ENCODE assay signal across 18 mouse cellular contexts in the genomic region with DNA sequence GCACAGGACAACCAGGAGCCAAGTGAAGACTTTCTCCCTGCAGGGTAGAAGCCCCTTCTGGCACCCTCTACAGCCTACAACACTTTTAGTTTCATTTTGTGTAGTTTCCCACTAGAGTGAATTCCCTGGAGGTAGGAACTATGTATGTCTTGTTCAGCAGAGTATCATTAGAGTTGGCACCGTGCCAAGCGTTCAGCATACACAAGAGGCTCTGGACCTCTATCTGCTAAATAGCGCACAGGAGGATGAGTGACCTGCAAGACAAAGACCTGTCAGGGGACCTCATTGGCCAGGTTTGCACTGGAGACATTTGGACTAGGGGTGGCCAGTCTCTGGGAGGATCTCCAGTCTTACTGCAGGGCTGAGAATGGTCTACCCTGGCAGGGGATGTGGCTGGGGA. TPM values are rescaled to one million over a fixed set of nuclear protein-coding genes. Genes with fewer than 3 reads are reported as not detected.
DNase-seq lines count a peak whose midpoint lies in the region; ATAC-seq and TF ChIP-seq lines count a peak whose summit lies in the region.
"Had no signal": no experiment of that assay in that cellular context is flagged by ENCODE, and none has a peak within 500 bp of the region (broad histone marks: within the 10 kb centered on the region; RNA-seq: fewer than 3 reads in every experiment).

No protein-coding gene starts in this region.

- H3K27ac ChIP-seq in hindbrain, embryonic 12.5 days: peak overlapping the region; percentile 30; the same call in 1 of the 2 replicates
- H3K27ac ChIP-seq in hindbrain, embryonic 10.5 days: no peak overlapping the region
- no peak overlapping the region for H3K27ac ChIP-seq in midbrain, embryonic 11.5 days (ENCODE audit: low read depth, low read length)
- no peak overlapping the region for H3K27ac ChIP-seq in midbrain, embryonic 10.5 days (replicated peaks)
- H3K27ac ChIP-seq in small intestine, adult 2 months (ENCODE audit: insufficient read depth, low read depth, low read length): 0 out of 2 replicates have a peak overlapping the region, but pooled peaks have one; percentile 50
- H3K27ac ChIP-seq: embryonic facial prominence, embryonic 12.5 days; midbrain, embryonic 12.5 days had no signal

- peak; percentile 14; the same call in 1 of the 2 replicates for TF ChIP-seq CTCF in small intestine, adult 2 months (IDR thresholded peaks at IDR 0.05; ENCODE audit: extremely low read depth, insufficient read length, insufficient replicate concordance, low read depth, low read length)

- no peaks in the 10 kb centered on the region for H3K27me3 ChIP-seq in hindbrain, embryonic 12.5 days
- no peaks in the 10 kb centered on the region for H3K27me3 ChIP-seq in hindbrain, embryonic 10.5 days (ENCODE audit: insufficient read depth, poor library complexity, severe bottlenecking)
- no peaks in the 10 kb centered on the region for H3K27me3 ChIP-seq in midbrain, embryonic 11.5 days (ENCODE audit: control insufficient read depth, insufficient read depth, low read length)
- H3K27me3 ChIP-seq in midbrain, embryonic 10.5 days (ENCODE audit: low read depth, poor library complexity, severe bottlenecking): no peaks in the 10 kb centered on the region
- no peaks in the 10 kb centered on the region for H3K27me3 ChIP-seq in small intestine, adult 2 months (ENCODE audit: control insufficient read depth, insufficient read depth, low read length)
- H3K27me3 ChIP-seq: embryonic facial prominence, embryonic 12.5 days; midbrain, embryonic 12.5 days had no signal

- DNase-seq in hindbrain, embryonic 10.5 days (ENCODE audit: low spot score): no peak
- DNase-seq in midbrain, embryonic 11.5 days (ENCODE audit: low spot score, missing footprints): peak; percentile 64
- no peak for DNase-seq in midbrain, embryonic 10.5 days (ENCODE audit: low spot score)
- DNase-seq in Muller cell, postnatal 12 days (ENCODE audit: inconsistent ontology term): no peak
- DNase-seq in adipocyte (ENCODE audit: low spot score): no peak
- DNase-seq: adrenal gland, adult 8-10 months; cerebellum, adult 2 months; heart, postnatal 14 days; kidney, postnatal 14 days; thymus, postnatal 14 days had no signal

- no peak for TF ChIP-seq POLR2A in small intestine, adult 2 months (IDR thresholded peaks at IDR 0.05; ENCODE audit: low read depth, low read length)

- peaks cover 14% of the 10 kb centered on the region for H3K4me1 ChIP-seq in hindbrain, embryonic 12.5 days
- peaks cover 29% of the 10 kb centered on the region for H3K4me1 ChIP-seq in hindbrain, embryonic 10.5 days (replicated peaks)
- H3K4me1 ChIP-seq in midbrain, embryonic 11.5 days (ENCODE audit: control insufficient read depth, insufficient read depth, low read length): peaks cover 3% of the 10 kb centered on the region; the same call in 1 of the 2 replicates
- H3K4me1 ChIP-seq in midbrain, embryonic 10.5 days: peaks cover 22% of the 10 kb centered on the region
- H3K4me1 ChIP-seq in small intestine, adult 2 months (ENCODE audit: control insufficient read depth, insufficient read depth, insufficient read length, low read length): peaks cover 19% of the 10 kb centered on the region

- H3K9ac ChIP-seq in hindbrain, embryonic 12.5 days: no peak overlapping the region
- no peak overlapping the region for H3K9ac ChIP-seq in midbrain, embryonic 11.5 days (ENCODE audit: low read length)
- H3K9ac ChIP-seq: embryonic facial prominence, embryonic 12.5 days; midbrain, embryonic 12.5 days had no signal

- ATAC-seq in hindbrain, embryonic 12.5 days (ENCODE audit: low FRiP score): no peak; the same call in 1 of the 2 replicates
- ATAC-seq in midbrain, embryonic 11.5 days (ENCODE audit: low FRiP score): no peak
- 0 out of 2 replicates have a peak, but pooled peaks have one; percentile 18 for ATAC-seq in erythroid progenitor cell, adult 5-6 weeks (replicated peaks; ENCODE audit: low FRiP score, poor library complexity, severe bottlenecking)

- H3K4me3 ChIP-seq in hindbrain, embryonic 12.5 days: no peak overlapping the region
- H3K4me3 ChIP-seq in hindbrain, embryonic 10.5 days: no peak overlapping the region
- H3K4me3 ChIP-seq in midbrain, embryonic 11.5 days (ENCODE audit: low read depth, low read length): no peak overlapping the region
- H3K4me3 ChIP-seq in midbrain, embryonic 10.5 days: no peak overlapping the region
- no peak overlapping the region for H3K4me3 ChIP-seq in small intestine, adult 2 months (ENCODE audit: low read depth, low read length)
- H3K4me3 ChIP-seq: embryonic facial prominence, embryonic 12.5 days; midbrain, embryonic 12.5 days had no signal

- H3K4me2 ChIP-seq in hindbrain, embryonic 12.5 days (replicated peaks): no peak overlapping the region
- H3K4me2 ChIP-seq in midbrain, embryonic 11.5 days: no peak overlapping the region
- H3K4me2 ChIP-seq: embryonic facial prominence, embryonic 12.5 days; midbrain, embryonic 12.5 days had no signal

- no peaks in the 10 kb centered on the region for H3K9me3 ChIP-seq in hindbrain, embryonic 12.5 days (replicated peaks)
- H3K9me3 ChIP-seq in hindbrain, embryonic 10.5 days: no peaks in the 10 kb centered on the region
- no peaks in the 10 kb centered on the region for H3K9me3 ChIP-seq in midbrain, embryonic 11.5 days (ENCODE audit: control insufficient read depth, low read length)
- H3K9me3 ChIP-seq in midbrain, embryonic 10.5 days (replicated peaks): no peaks in the 10 kb centered on the region
- H3K9me3 ChIP-seq: embryonic facial prominence, embryonic 12.5 days; midbrain, embryonic 12.5 days had no signal

- H3K36me3 ChIP-seq in hindbrain, embryonic 12.5 days: peaks cover 29% of the 10 kb centered on the region
- H3K36me3 ChIP-seq in hindbrain, embryonic 10.5 days: peaks cover 29% of the 10 kb centered on the region
- peaks cover 3% of the 10 kb centered on the region; the same call in 1 of the 2 replicates for H3K36me3 ChIP-seq in midbrain, embryonic 11.5 days (ENCODE audit: control insufficient read depth, insufficient read depth, low read length)
- peaks cover 29% of the 10 kb centered on the region for H3K36me3 ChIP-seq in midbrain, embryonic 10.5 days
- peaks cover 23% of the 10 kb centered on the region for H3K36me3 ChIP-seq in small intestine, adult 2 months (ENCODE audit: control insufficient read depth, insufficient read depth, low read length)

- WGBS in hindbrain, embryonic 12.5 days: 84% methylated on average over 3 of the region's 3 CpGs
- 91% methylated on average over 3 of the region's 3 CpGs for WGBS in hindbrain, embryonic 10.5 days
- WGBS in midbrain, embryonic 11.5 days: 93% methylated on average over 3 of the region's 3 CpGs
- 91% methylated on average over 3 of the region's 3 CpGs for WGBS in midbrain, embryonic 10.5 days
- 24% methylated on average over 3 of the region's 3 CpGs for WGBS in small intestine, adult 2 months

RNA-seq across cellular contexts. Expression of a gene that starts 16.3 kb away (rescaled TPM):
- 27.5 and 29.5 TPM in 2 replicates for polyA plus RNA-seq in hindbrain, embryonic 12.5 days (2016; fragmentation: Nextera tagmentation; extraction: Ambion mirVana)
- 32.5 and 36.0 TPM in 2 replicates for polyA plus RNA-seq in hindbrain, embryonic 10.5 days (2016; fragmentation: Nextera tagmentation; extraction: Ambion mirVana)
- polyA plus RNA-seq in midbrain, embryonic 11.5 days (2014; fragmentation: Nextera tagmentation; extraction: Ambion mirVana): 25.5 TPM in 2 replicates
- 31.4 and 33.8 TPM in 2 replicates for polyA plus RNA-seq in midbrain, embryonic 10.5 days (2016; fragmentation: Nextera tagmentation; extraction: Ambion mirVana)
- 35.6 and 71.4 TPM in 2 replicates for total RNA-seq in erythroid progenitor cell, adult 5-6 weeks (2015; ENCODE audit: low replicate concordance)
- total RNA-seq in erythroid progenitor cell, adult 5-6 weeks (2017; ENCODE audit: low replicate concordance): 54.4 and 71.9 TPM in 2 replicates
- 6.2 and 13.3 TPM in 2 replicates for polyA plus RNA-seq in small intestine, adult 2 months (2012; rRNA removed)

RNA-seq across cellular contexts. Expression of a gene that starts 19.1 kb away (rescaled TPM):
- polyA plus RNA-seq in hindbrain, embryonic 12.5 days (2016; fragmentation: Nextera tagmentation; extraction: Ambion mirVana): 177 and 179 TPM in 2 replicates
- 289 and 330 TPM in 2 replicates for polyA plus RNA-seq in hindbrain, embryonic 10.5 days (2016; fragmentation: Nextera tagmentation; extraction: Ambion mirVana)
- 175 and 194 TPM in 2 replicates for polyA plus RNA-seq in midbrain, embryonic 11.5 days (2014; fragmentation: Nextera tagmentation; extraction: Ambion mirVana)
- polyA plus RNA-seq in midbrain, embryonic 10.5 days (2016; fragmentation: Nextera tagmentation; extraction: Ambion mirVana): 270 and 341 TPM in 2 replicates
- 360 and 366 TPM in 2 replicates for total RNA-seq in erythroid progenitor cell, adult 5-6 weeks (2015; ENCODE audit: low replicate concordance)
- total RNA-seq in erythroid progenitor cell, adult 5-6 weeks (2017; ENCODE audit: low replicate concordance): 181 and 222 TPM in 2 replicates
- polyA plus RNA-seq in small intestine, adult 2 months (2012; rRNA removed): 49.9 and 54.9 TPM in 2 replicates

RNA-seq across cellular contexts. Expression of a gene that starts 48.6 kb away (rescaled TPM):
- 0.14 and 0.65 TPM in 2 replicates for polyA plus RNA-seq in hindbrain, embryonic 12.5 days (2016; fragmentation: Nextera tagmentation; extraction: Ambion mirVana)
- 0.67 TPM in 1 of 2 replicates, not detected in the other for polyA plus RNA-seq in hindbrain, embryonic 10.5 days (2016; fragmentation: Nextera tagmentation; extraction: Ambion mirVana)
- polyA plus RNA-seq in midbrain, embryonic 11.5 days (2014; fragmentation: Nextera tagmentation; extraction: Ambion mirVana): 0.18 and 0.41 TPM in 2 replicates
- polyA plus RNA-seq in midbrain, embryonic 10.5 days (2016; fragmentation: Nextera tagmentation; extraction: Ambion mirVana): 0.21 and 0.33 TPM in 2 replicates
- total RNA-seq in erythroid progenitor cell, adult 5-6 weeks (2015; ENCODE audit: low replicate concordance): not detected in 2 replicates
- not detected in 2 replicates for total RNA-seq in erythroid progenitor cell, adult 5-6 weeks (2017; ENCODE audit: low replicate concordance)
- 0.08 TPM in 1 of 2 replicates, not detected in the other for polyA plus RNA-seq in small intestine, adult 2 months (2012; rRNA removed)
- total RNA-seq: G1E; heart, postnatal 14 days; left cerebral cortex, postnatal 10 days; neutrophil, adult 5-6 weeks had no signal
- polyA plus RNA-seq: G1E had no signal

RNA-seq across cellular contexts. Expression of a gene that starts 49.4 kb away (rescaled TPM):
- polyA plus RNA-seq in hindbrain, embryonic 12.5 days (2016; fragmentation: Nextera tagmentation; extraction: Ambion mirVana): 0.28 and 0.34 TPM in 2 replicates
- 0.24 and 0.54 TPM in 2 replicates for polyA plus RNA-seq in hindbrain, embryonic 10.5 days (2016; fragmentation: Nextera tagmentation; extraction: Ambion mirVana)
- 0.07 and 0.30 TPM in 2 replicates for polyA plus RNA-seq in midbrain, embryonic 11.5 days (2014; fragmentation: Nextera tagmentation; extraction: Ambion mirVana)
- polyA plus RNA-seq in midbrain, embryonic 10.5 days (2016; fragmentation: Nextera tagmentation; extraction: Ambion mirVana): 0.15 and 0.20 TPM in 2 replicates
- 1.4 TPM in 1 of 2 replicates, not detected in the other for total RNA-seq in erythroid progenitor cell, adult 5-6 weeks (2015; ENCODE audit: low replicate concordance)
- not detected in 2 replicates for total RNA-seq in erythroid progenitor cell, adult 5-6 weeks (2017; ENCODE audit: low replicate concordance)
- polyA plus RNA-seq in small intestine, adult 2 months (2012; rRNA removed): 21.8 and 27.3 TPM in 2 replicates

Comparison
In these comparisons a context has a peak if more than half of its experiments do, and no peak if none do; other contexts are left out.
1. H3K27ac ChIP-seq: peak in hindbrain, embryonic 12.5 days (single experiment) and small intestine, adult 2 months (single experiment); none in hindbrain, embryonic 10.5 days (single experiment), midbrain, embryonic 11.5 days (single experiment) and midbrain, embryonic 10.5 days (single experiment).